Mouse (Mus musculus) limb, embryonic 13.5 days (tissue): ENCODE results near the gene Ckap4. TPM values are rescaled to one million over a fixed set of nuclear protein-coding genes. Genes with fewer than 3 reads are reported as not detected.
A peak's percentile ranks its signal among the peaks of the same experiment; 100 is the strongest.
"Not testable (repeated sequence)": the region's sequence is repeated elsewhere in the genome, so short reads cannot be mapped to it uniquely, and the experiment has no call there.

Experiments used
- ATAC-seq: fragments of 200-750 bp; cut with Nextera tagmentation; 2 replicates; pipeline ENCODE4 v1.8.0; 2017; ENCODE audit warnings: low read depth, moderate number of reproducible peaks, moderate TSS enrichment; ENCODE audit not compliant: low FRiP score
- H3K27ac ChIP-seq: fragments of 300-500 bp; sonication (generic); 2 replicates; pipeline ENCODE4 v1.5.1; 2015; ENCODE audit warnings: inconsistent platforms, mild to moderate bottlenecking, moderate library complexity
- H3K27me3 ChIP-seq: fragments of 300-500 bp; sonication (generic); 2 replicates; pipeline ENCODE4 v1.6.1; 2015; ENCODE audit warnings: mild to moderate bottlenecking, inconsistent platforms
- H3K36me3 ChIP-seq: fragments of 300-500 bp; sonication (generic); 2 replicates; pipeline ENCODE4 v1.6.1; 2015; ENCODE audit warnings: inconsistent platforms, mild to moderate bottlenecking, moderate library complexity
- H3K4me1 ChIP-seq: fragments of 300-500 bp; sonication (generic); 2 replicates; pipeline ENCODE4 v1.6.1; 2015; ENCODE audit warnings: inconsistent platforms
- H3K4me2 ChIP-seq: fragments of 300-500 bp; sonication (generic); replicated peaks from 2 replicates; pipeline ENCODE4 v1.6.1; 2015; ENCODE audit warnings: inconsistent platforms, mild to moderate bottlenecking, moderate library complexity
- H3K4me3 ChIP-seq: fragments of 300-500 bp; sonication (generic); 2 replicates; pipeline ENCODE4 v1.5.1; 2015; ENCODE audit warnings: moderate library complexity, mild to moderate bottlenecking, inconsistent platforms
- H3K9ac ChIP-seq: fragments of 300-500 bp; sonication (generic); 2 replicates; pipeline ENCODE4 v1.6.1; 2015; ENCODE audit warnings: mild to moderate bottlenecking, inconsistent platforms
- H3K9me3 ChIP-seq: fragments of 300-500 bp; sonication (generic); 2 replicates; pipeline ENCODE4 v1.6.1; 2016; ENCODE audit warnings: inconsistent platforms
- WGBS: fragments of 180-500 bp; shearing (Covaris S2); methylation state at CpG from one replicate; pipeline ENCODE4 v1.1.7; 2015; 5-methylcytosine and 5-hydroxymethylcytosine counted together
- polyA plus RNA-seq: library from polyadenylated mRNA; unstranded; fragments of >200 nt; fragmentation: Nextera tagmentation; extraction: Ambion mirVana; gene quantifications from 2 replicates; pipeline ENCODE4 v1.2.1, GENCODE M21; 2015

Ckap4 gene
- polyA plus RNA-seq, 1 experiment from 2014 or later, result 120 TPM

- ATAC-seq, result no peak
- H3K27me3 ChIP-seq, result no peaks in the 10 kb centered on the region
- H3K9ac ChIP-seq, result no peak overlapping the region
- H3K4me3 ChIP-seq, result no peak overlapping the region
- H3K27ac ChIP-seq, result no peak overlapping the region
- no peak overlapping the region for H3K4me2 ChIP-seq
- WGBS, result 58% methylated on average over 10 of the region's 10 CpGs
- no peaks in the 10 kb centered on the region for H3K9me3 ChIP-seq
- peaks cover 51% of the 10 kb centered on the region for H3K36me3 ChIP-seq
- no peaks in the 10 kb centered on the region for H3K4me1 ChIP-seq
Observed at GRCm38 (mm10) chr10:84523682-84524081, 10.2 kb downstream of the Ckap4 start.

GRCm38 (mm10) chr10:84516414-84516927 is 17.4 kb downstream of the Ckap4 start:
- no peaks in the 10 kb centered on the region for H3K27me3 ChIP-seq
- no peak overlapping the region for H3K27ac ChIP-seq
- H3K9me3 ChIP-seq, result no peaks in the 10 kb centered on the region; the same call in 1 of the 2 replicates
- no peaks in the 10 kb centered on the region for H3K4me1 ChIP-seq
- WGBS, result 56% methylated on average over 11 of the region's 11 CpGs
- no peak overlapping the region for H3K4me3 ChIP-seq
- H3K36me3 ChIP-seq, result no peaks in the 10 kb centered on the region
- no peak overlapping the region for H3K4me2 ChIP-seq
- peak; percentile 36; the same call in 1 of the 2 replicates for ATAC-seq
- H3K9ac ChIP-seq, result no peak overlapping the region

DNA sequence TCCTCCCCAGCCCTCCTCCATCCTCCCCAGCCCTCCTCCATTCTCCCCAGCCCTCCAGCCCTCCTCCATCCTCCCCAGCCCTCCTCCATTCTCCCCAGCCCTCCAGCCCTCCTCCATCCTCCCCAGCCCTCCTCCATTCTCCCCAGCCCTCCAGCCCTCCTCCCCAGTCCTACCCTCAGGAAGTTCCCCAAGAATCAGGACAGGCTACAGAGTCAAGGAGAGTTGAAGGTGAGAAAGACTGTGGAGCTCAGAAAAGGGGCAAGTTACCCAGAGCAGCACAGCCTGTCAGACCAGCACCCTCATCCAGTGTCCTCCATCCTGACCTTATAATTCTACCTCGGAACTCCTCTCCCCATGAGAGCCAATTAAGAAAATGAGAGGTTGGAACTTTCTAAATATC is 17.9 kb downstream of the Ckap4 start:
- WGBS, result 73% methylated on average over 1 of the region's 1 CpGs
- not testable (repeated sequence) for H3K9me3 ChIP-seq, H3K27ac ChIP-seq, H3K36me3 ChIP-seq, H3K4me1 ChIP-seq, H3K4me3 ChIP-seq, ATAC-seq, H3K4me2 ChIP-seq, H3K27me3 ChIP-seq, H3K9ac ChIP-seq

DNA sequence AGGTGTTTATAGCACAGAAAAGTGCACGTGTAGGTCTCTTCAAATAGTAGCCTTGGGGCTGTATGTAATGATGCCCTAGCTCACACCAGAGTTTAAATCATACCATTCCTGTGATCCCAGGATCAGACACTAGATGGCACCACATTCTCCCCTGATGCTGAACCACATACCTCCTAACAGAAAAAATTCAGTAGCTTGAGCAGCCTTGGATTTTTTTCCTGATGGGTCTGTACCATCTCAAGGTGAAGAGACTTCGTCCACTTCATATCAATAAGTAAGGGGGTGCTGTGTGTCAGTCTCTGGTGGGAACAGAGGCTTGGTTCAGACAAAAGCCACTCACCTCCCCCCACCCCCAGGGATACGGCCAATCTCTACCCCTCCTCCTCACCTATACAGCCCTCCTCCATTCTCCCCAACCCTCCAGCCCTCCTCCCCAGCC is 18.3 kb downstream of the Ckap4 start:
- ATAC-seq, result peak; percentile 57
- Histone ChIP-seq H3K9me3 (no peaks in the 10 kb centered on the region; the same call in 1 of the 2 replicates), H3K27me3 (no peaks in the 10 kb centered on the region)

DNA sequence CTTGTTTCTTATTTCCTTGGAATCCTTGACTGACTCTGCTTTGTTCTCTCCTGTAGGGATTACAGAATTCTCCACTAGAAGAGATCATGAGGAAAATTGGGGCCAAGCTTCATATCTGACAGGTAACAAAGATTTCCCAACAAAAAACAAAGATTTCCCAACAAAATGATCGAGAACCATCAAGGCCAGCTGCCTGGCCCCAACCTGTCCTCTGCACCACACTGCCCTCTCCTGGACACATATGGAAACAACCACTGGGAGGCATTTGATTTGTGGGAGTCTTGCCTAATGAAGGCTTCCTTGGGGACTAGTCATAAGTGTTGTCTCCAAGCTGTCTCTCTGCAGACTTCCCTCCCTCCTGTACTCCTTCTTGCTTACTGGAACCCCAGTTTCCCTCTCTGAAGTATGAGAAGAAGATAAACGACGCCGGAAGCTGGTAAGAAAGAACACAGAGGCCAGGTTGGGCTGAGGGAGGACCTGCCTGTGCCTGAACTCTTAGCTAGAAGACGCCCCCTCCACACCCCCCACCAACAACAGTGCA is 19.8 kb downstream of the Ckap4 start:
- ATAC-seq, result no peak
- 49% methylated on average over 5 of the region's 5 CpGs for WGBS
- Histone ChIP-seq H3K4me2 (no peak overlapping the region), H3K9ac (no peak overlapping the region), H3K27me3 (no peaks in the 10 kb centered on the region), H3K27ac (no peak overlapping the region), H3K4me3 (no peak overlapping the region), H3K9me3 (no peaks in the 10 kb centered on the region; the same call in 1 of the 2 replicates), H3K4me1 (no peaks in the 10 kb centered on the region), H3K36me3 (no peaks in the 10 kb centered on the region)

More for the DNA sequence above, 18.3 kb downstream of the Ckap4 start:
- Histone ChIP-seq H3K4me2 (no peak overlapping the region), H3K36me3 (no peaks in the 10 kb centered on the region), H3K9ac (no peak overlapping the region), H3K27ac (no peak overlapping the region), H3K4me3 (no peak overlapping the region), H3K4me1 (no peaks in the 10 kb centered on the region)
- WGBS, result 13% methylated on average over 3 of the region's 3 CpGs

GRCm38 (mm10) chr10:84512766-84513165 is 21.1 kb downstream of the Ckap4 start:
- Histone ChIP-seq H3K27ac (no peak overlapping the region), H3K4me1 (no peaks in the 10 kb centered on the region), H3K9me3 (no peaks in the 10 kb centered on the region; the same call in 1 of the 2 replicates), H3K27me3 (no peaks in the 10 kb centered on the region), H3K4me2 (no peak overlapping the region), H3K36me3 (no peaks in the 10 kb centered on the region), H3K4me3 (no peak overlapping the region), H3K9ac (no peak overlapping the region)
- no peak for ATAC-seq

DNA sequence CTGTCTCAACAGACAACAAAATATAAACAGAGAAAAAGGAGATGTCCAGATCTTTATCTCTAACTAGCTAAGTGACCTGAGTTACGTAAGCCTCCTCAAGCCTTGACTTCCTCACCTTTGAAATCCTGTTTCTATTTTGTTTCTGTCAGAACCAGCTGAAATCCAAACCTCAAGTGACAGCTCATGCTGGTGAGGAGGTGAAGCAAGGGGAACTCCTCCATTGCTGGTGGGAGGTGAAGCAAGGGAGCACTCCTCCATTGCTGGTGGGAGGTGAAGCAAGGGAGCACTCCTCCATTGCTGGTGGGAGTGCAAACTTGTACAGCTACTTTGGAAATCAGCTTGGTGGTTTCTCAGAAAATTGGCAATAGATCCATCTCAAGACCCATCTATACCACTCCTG is 25.3 kb downstream of the Ckap4 start:
- Histone ChIP-seq H3K36me3 (no peaks in the 10 kb centered on the region), H3K4me2 (no peak overlapping the region), H3K27ac (no peak overlapping the region), H3K4me3 (no peak overlapping the region), H3K9ac (no peak overlapping the region), H3K9me3 (no peaks in the 10 kb centered on the region; the same call in 1 of the 2 replicates), H3K27me3 (no peaks in the 10 kb centered on the region), H3K4me1 (no peaks in the 10 kb centered on the region)
- ATAC-seq, result no peak
- WGBS, result 91% methylated on average over 1 of the region's 1 CpGs

- Histone ChIP-seq H3K4me3 (no peak overlapping the region), H3K27me3 (no peaks in the 10 kb centered on the region), H3K4me1 (peaks cover 5% of the 10 kb centered on the region; the same call in 1 of the 2 replicates), H3K36me3 (no peaks in the 10 kb centered on the region), H3K27ac (no peak overlapping the region), H3K9me3 (no peaks in the 10 kb centered on the region), H3K4me2 (no peak overlapping the region), H3K9ac (no peak overlapping the region)
- ATAC-seq, result no peak
- WGBS, result 12% methylated on average over 2 of the region's 2 CpGs
Observed at GRCm38 (mm10) chr10:84498867-84499266, 35.0 kb downstream of the Ckap4 start.

- H3K27me3 ChIP-seq, result no peaks in the 10 kb centered on the region
- no peak overlapping the region for H3K4me3 ChIP-seq
- 0 out of 2 replicates have a peak overlapping the region, but pooled peaks have one; percentile 14 for H3K4me2 ChIP-seq
- H3K9ac ChIP-seq, result no peak overlapping the region
- peak overlapping the region; percentile 55; the same call in 1 of the 2 replicates for H3K27ac ChIP-seq
- no peaks in the 10 kb centered on the region for H3K9me3 ChIP-seq
- peak; percentile 62 for ATAC-seq
- peaks cover 5% of the 10 kb centered on the region; the same call in 1 of the 2 replicates for H3K4me1 ChIP-seq
- 21% methylated on average over 2 of the region's 2 CpGs for whole genome bisulfite sequencing
- no peaks in the 10 kb centered on the region for H3K36me3 ChIP-seq
Observed at GRCm38 (mm10) chr10:84496805-84497204, 37.1 kb downstream of the Ckap4 start.

DNA sequence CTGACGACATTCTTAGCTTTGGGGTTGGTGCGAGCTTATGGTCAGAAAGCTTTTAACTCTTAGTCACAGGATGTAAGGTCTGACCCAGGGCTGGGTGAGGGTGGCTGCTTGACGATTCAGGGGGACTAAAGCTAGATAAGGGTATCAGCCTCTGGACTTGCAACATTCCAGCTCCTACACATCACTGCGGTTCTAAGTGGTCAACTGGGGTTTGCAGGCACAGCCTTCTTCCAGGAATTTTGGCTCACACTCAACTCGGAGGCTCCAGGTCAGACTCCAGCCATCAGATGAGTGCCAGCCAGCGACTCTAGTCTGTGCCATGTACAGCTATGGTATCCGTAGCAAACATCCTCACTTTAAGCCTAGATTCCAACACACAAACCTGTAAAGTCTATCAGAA is 39.4 kb downstream of the Ckap4 start:
- Histone ChIP-seq H3K36me3 (no peaks in the 10 kb centered on the region), H3K27ac (no peak overlapping the region), H3K4me3 (no peak overlapping the region), H3K4me2 (no peak overlapping the region), H3K4me1 (peaks cover 5% of the 10 kb centered on the region; the same call in 1 of the 2 replicates), H3K9ac (no peak overlapping the region), H3K9me3 (no peaks in the 10 kb centered on the region), H3K27me3 (no peaks in the 10 kb centered on the region)
- ATAC-seq, result no peak
- WGBS, result 74% methylated on average over 7 of the region's 7 CpGs

DNA sequence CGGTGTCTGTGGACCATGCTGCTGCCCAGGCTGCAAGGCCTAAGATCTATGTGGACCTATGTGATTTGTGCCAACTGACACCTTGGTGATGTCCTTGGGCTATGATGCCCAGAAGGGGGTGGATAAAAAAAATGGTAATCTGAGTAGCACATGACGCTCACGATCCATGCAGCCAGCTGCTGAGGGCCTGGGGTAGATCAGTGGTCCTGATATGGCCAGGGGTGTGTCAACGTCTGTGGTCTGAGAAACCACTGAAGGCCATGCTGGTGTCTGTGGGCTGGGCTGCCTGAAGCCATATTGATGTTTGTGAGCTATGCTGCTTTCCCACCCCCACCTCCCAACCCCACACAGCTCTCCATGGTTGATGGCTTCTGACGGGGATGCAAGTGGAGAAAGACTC is 43.7 kb downstream of the Ckap4 start:
- H3K9me3 ChIP-seq, result no peaks in the 10 kb centered on the region; the same call in 1 of the 2 replicates
- no peak for ATAC-seq
- H3K27ac ChIP-seq, result no peak overlapping the region
- H3K27me3 ChIP-seq, result no peaks in the 10 kb centered on the region
- WGBS, result 87% methylated on average over 5 of the region's 5 CpGs
- H3K4me1 ChIP-seq, result no peaks in the 10 kb centered on the region
- H3K36me3 ChIP-seq, result no peaks in the 10 kb centered on the region
- H3K9ac ChIP-seq, result no peak overlapping the region
- H3K4me2 ChIP-seq, result no peak overlapping the region
- H3K4me3 ChIP-seq, result no peak overlapping the region

DNA sequence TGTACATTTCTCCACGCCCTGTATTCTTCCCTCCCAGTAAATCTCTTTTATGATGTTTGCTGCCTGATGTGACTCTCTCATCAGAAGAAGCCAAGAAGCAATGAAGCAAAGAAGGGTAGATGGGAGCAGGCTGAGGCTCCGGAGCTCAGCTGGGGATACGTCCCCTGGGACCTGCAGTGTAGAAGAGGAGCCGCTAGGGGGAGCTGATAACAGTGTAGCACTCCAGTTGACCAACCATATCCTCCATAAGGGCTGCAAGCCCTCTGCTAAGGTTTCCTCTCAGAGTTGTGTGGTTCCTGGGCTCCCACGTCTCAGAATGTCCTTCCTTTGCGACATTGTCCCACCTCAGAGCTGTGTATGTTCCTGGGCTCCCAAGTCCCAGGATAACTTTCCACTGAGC is 45.5 kb downstream of the Ckap4 start:
- 43% methylated on average over 6 of the region's 6 CpGs for WGBS
- H3K9ac ChIP-seq, result no peak overlapping the region
- H3K27ac ChIP-seq, result no peak overlapping the region
- H3K36me3 ChIP-seq, result no peaks in the 10 kb centered on the region
- H3K4me2 ChIP-seq, result no peak overlapping the region
- H3K4me3 ChIP-seq, result no peak overlapping the region
- H3K27me3 ChIP-seq, result no peaks in the 10 kb centered on the region
- no peak for ATAC-seq
- peaks cover 8% of the 10 kb centered on the region for H3K4me1 ChIP-seq
- H3K9me3 ChIP-seq, result no peaks in the 10 kb centered on the region; the same call in 1 of the 2 replicates

GRCm38 (mm10) chr10:84484661-84485060 is 49.2 kb downstream of the Ckap4 start:
- H3K4me3 ChIP-seq, result no peak overlapping the region
- H3K27ac ChIP-seq, result no peak overlapping the region
- WGBS, result 31% methylated on average over 1 of the region's 1 CpGs

More at GRCm38 (mm10) chr10:84484661-84485060, 49.2 kb downstream of the Ckap4 start:
- ATAC-seq, result no peak
- H3K9me3 ChIP-seq, result no peaks in the 10 kb centered on the region; the same call in 1 of the 2 replicates
- no peak overlapping the region for H3K9ac ChIP-seq
- no peaks in the 10 kb centered on the region for H3K36me3 ChIP-seq
- H3K4me2 ChIP-seq, result no peak overlapping the region
- H3K27me3 ChIP-seq, result no peaks in the 10 kb centered on the region
- H3K4me1 ChIP-seq, result peaks cover 15% of the 10 kb centered on the region
